In genomic region chr3:67369407-67370079, GRCm38 (mm10) we compare ENCODE assay signal across 22 mouse cellular contexts. TPM values are rescaled to one million over a fixed set of nuclear protein-coding genes. Genes with fewer than 3 reads are reported as not detected.
DNase-seq lines count a peak whose midpoint lies in the region; ATAC-seq and TF ChIP-seq lines count a peak whose summit lies in the region.
"Had no signal": no experiment of that assay in that cellular context is flagged by ENCODE, and none has a peak within 500 bp of the region (broad histone marks: within the 10 kb centered on the region; RNA-seq: fewer than 3 reads in every experiment).

No protein-coding gene starts in this region.

- no peaks in the 10 kb centered on the region for H3K4me1 ChIP-seq in intestine, postnatal 0 days (replicated peaks; ENCODE audit: control insufficient read depth, insufficient read depth, low read length)
- H3K4me1 ChIP-seq in intestine, embryonic 15.5 days (replicated peaks) = no peaks in the 10 kb centered on the region
- H3K4me1 ChIP-seq: stomach, embryonic 15.5 days had no signal

- peak; percentile 13; the same call in 1 of the 2 replicates for TF ChIP-seq CTCF in intestine, postnatal 0 days (IDR thresholded peaks at IDR 0.05; ENCODE audit: low read depth)

- peak; percentile 23 for DNase-seq in CD4-positive, CD25-positive, alpha-beta regulatory T cell, adult 2 months (ENCODE audit: low read depth, low spot score)
- peak; percentile 63 for DNase-seq in ES-CJ7 (ENCODE audit: low read depth, low spot score)
- DNase-seq in heart, postnatal 10 days = peak; percentile 28 to 56
- no peak for DNase-seq in ovary, postnatal 36 days (ENCODE audit: low spot score)
- DNase-seq in thymus, postnatal 25 days = no peak
- DNase-seq: cerebellum, adult 11-12 months; gastrocnemius, postnatal 14 days; layer of hippocampus, adult 9-11 months; liver; lung, adult 2 months had no signal

- no peak overlapping the region for H3K27ac ChIP-seq in intestine, postnatal 0 days (ENCODE audit: low read depth, low read length)
- H3K27ac ChIP-seq in intestine, embryonic 15.5 days = no peak overlapping the region
- H3K27ac ChIP-seq: embryonic facial prominence, embryonic 12.5 days; stomach, embryonic 15.5 days had no signal

- no peaks in the 10 kb centered on the region for H3K27me3 ChIP-seq in intestine, postnatal 0 days (replicated peaks; ENCODE audit: control insufficient read depth, insufficient read depth, low read length)
- no peaks in the 10 kb centered on the region for H3K27me3 ChIP-seq in intestine, embryonic 15.5 days (replicated peaks)
- H3K27me3 ChIP-seq: stomach, embryonic 15.5 days had no signal

- 80% methylated on average over 5 of the region's 5 CpGs for WGBS in intestine, postnatal 0 days
- 73% methylated on average over 5 of the region's 5 CpGs for WGBS in intestine, embryonic 15.5 days

- ATAC-seq in CD4-positive, CD25-positive, alpha-beta regulatory T cell, adult 4 months = no peak
- no peak for ATAC-seq in intestine, postnatal 0 days
- ATAC-seq in intestine, embryonic 15.5 days = no peak

- H3K36me3 ChIP-seq in intestine, postnatal 0 days (ENCODE audit: control insufficient read depth, insufficient read depth) = no peaks in the 10 kb centered on the region
- H3K36me3 ChIP-seq in intestine, embryonic 15.5 days = no peaks in the 10 kb centered on the region
- H3K36me3 ChIP-seq: embryonic facial prominence, embryonic 12.5 days; stomach, embryonic 15.5 days had no signal

- no peak overlapping the region for H3K4me2 ChIP-seq in intestine, postnatal 0 days (replicated peaks; ENCODE audit: low read depth)
- no peak overlapping the region for H3K4me2 ChIP-seq in intestine, embryonic 15.5 days (replicated peaks)
- H3K4me2 ChIP-seq: embryonic facial prominence, embryonic 12.5 days; stomach, embryonic 15.5 days had no signal

- H3K4me3 ChIP-seq in intestine, postnatal 0 days (ENCODE audit: low read depth, low read length) = no peak overlapping the region
- no peak overlapping the region for H3K4me3 ChIP-seq in intestine, embryonic 15.5 days (replicated peaks)
- H3K4me3 ChIP-seq: embryonic facial prominence, embryonic 12.5 days; stomach, embryonic 15.5 days had no signal

- intact Hi-C loops in heart, postnatal 10 days (cut with DNase I) = loop anchor here (5.0 kb wide), 1 partner anchor 213 kb away; the partner anchor contains the start of gene Mfsd1

- no peaks in the 10 kb centered on the region for H3K9me3 ChIP-seq in intestine, postnatal 0 days (ENCODE audit: control insufficient read depth)
- no peaks in the 10 kb centered on the region for H3K9me3 ChIP-seq in intestine, embryonic 15.5 days
- H3K9me3 ChIP-seq: embryonic facial prominence, embryonic 12.5 days; stomach, embryonic 15.5 days had no signal

- no peak overlapping the region for H3K9ac ChIP-seq in intestine, postnatal 0 days (ENCODE audit: low read depth, low read length)
- no peak overlapping the region for H3K9ac ChIP-seq in intestine, embryonic 15.5 days
- H3K9ac ChIP-seq: embryonic facial prominence, embryonic 12.5 days; stomach, embryonic 15.5 days had no signal

RNA-seq across cellular contexts. Expression of gene Mlf1, which starts 4.4 kb away (rescaled TPM):
- polyA plus RNA-seq in CD4-positive, CD25-positive, alpha-beta regulatory T cell, adult 4 months (2017; shearing (Covaris generic)) = 1 to 10 TPM in 1 of 2 experiments, under 1 TPM in 1; 0.79 to 1.5 TPM
- polyA plus RNA-seq in intestine, postnatal 0 days (2015; fragmentation: Nextera tagmentation; extraction: Ambion mirVana) = 4.5 and 4.8 TPM in 2 replicates
- 6.8 and 9.1 TPM in 2 replicates for polyA plus RNA-seq in intestine, embryonic 15.5 days (2015; fragmentation: Nextera tagmentation; extraction: Ambion mirVana)
- total RNA-seq in heart, postnatal 10 days (2021) = 100 to 1,000 TPM; 441 to 460 TPM

RNA-seq across cellular contexts. Expression of gene Gm17402, which starts 5.4 kb away (rescaled TPM):
- polyA plus RNA-seq in CD4-positive, CD25-positive, alpha-beta regulatory T cell, adult 4 months (2017; shearing (Covaris generic)) = not detected
- polyA plus RNA-seq in intestine, postnatal 0 days (2015; fragmentation: Nextera tagmentation; extraction: Ambion mirVana) = not detected in 2 replicates
- polyA plus RNA-seq in intestine, embryonic 15.5 days (2015; fragmentation: Nextera tagmentation; extraction: Ambion mirVana) = not detected in 2 replicates
- total RNA-seq in heart, postnatal 10 days (2021) = not detected
- total RNA-seq: gastrocnemius, postnatal 14 days; left cerebral cortex, postnatal 14 days had no signal
- polyA plus RNA-seq: embryonic facial prominence, embryonic 12.5 days; hindbrain, embryonic 11.5 days; intestine, embryonic 14.5 days; kidney, embryonic 16.5 days; lung, adult 2 months; neural tube, embryonic 14.5 days; small intestine, adult 2 months; stomach, embryonic 15.5 days; thymus, postnatal 0 days had no signal

Comparison
In these comparisons a context has a peak if more than half of its experiments do, and no peak if none do; other contexts are left out.
1. DNase-seq: peak in CD4-positive, CD25-positive, alpha-beta regulatory T cell, adult 2 months (single experiment), ES-CJ7 (single experiment) and heart, postnatal 10 days (2 of 2); none in ovary, postnatal 36 days (single experiment) and thymus, postnatal 25 days (single experiment).